Mouse (Mus musculus): Measurements from ENCODE around the gene Fam20b. TPM values are rescaled to one million over a fixed set of nuclear protein-coding genes. Genes with fewer than 3 reads are reported as not detected.

Gene Fam20b
- polyA plus RNA-seq, 1 experiment from 2014 or later: 36.6 TPM

- Histone ChIP-seq H3K9ac (replicated peaks; ENCODE audit: low read length) (no peak overlapping the region), H3K36me3 (ENCODE audit: insufficient read depth, low read length) (no peaks in the 10 kb centered on the region), H3K27ac (ENCODE audit: low read length) (no peak overlapping the region), H3K27me3 (ENCODE audit: insufficient read depth, low read length) (no peaks in the 10 kb centered on the region), H3K4me2 (replicated peaks; ENCODE audit: low read depth, low read length) (no peak overlapping the region), H3K4me3 (ENCODE audit: low read length) (no peak overlapping the region), H3K9me3 (ENCODE audit: low read length) (no peaks in the 10 kb centered on the region), H3K4me1 (ENCODE audit: insufficient read depth, low read length) (no peaks in the 10 kb centered on the region)
- no peak for ATAC-seq (ENCODE audit: low FRiP score, low TSS enrichment)
- 94% methylated on average over 5 of the region's 5 CpGs for WGBS
Observed at GRCm38 (mm10) chr1:156732996-156733395, 14.1 kb upstream of the Fam20b start.

GRCm38 (mm10) chr1:156730802-156731201 is 11.9 kb upstream of the Fam20b start:
- 71% methylated on average over 9 of the region's 9 CpGs for WGBS
- no peak overlapping the region for H3K27ac ChIP-seq (ENCODE audit: low read length)
- no peak for ATAC-seq (ENCODE audit: low FRiP score, low TSS enrichment)
- no peaks in the 10 kb centered on the region for H3K4me1 ChIP-seq (ENCODE audit: insufficient read depth, low read length)
- H3K9ac ChIP-seq (replicated peaks; ENCODE audit: low read length): no peak overlapping the region
- no peaks in the 10 kb centered on the region for H3K9me3 ChIP-seq (ENCODE audit: low read length)
- no peaks in the 10 kb centered on the region for H3K27me3 ChIP-seq (ENCODE audit: insufficient read depth, low read length)
- H3K4me3 ChIP-seq (ENCODE audit: low read length): no peak overlapping the region
- no peaks in the 10 kb centered on the region for H3K36me3 ChIP-seq (ENCODE audit: insufficient read depth, low read length)
- no peak overlapping the region for H3K4me2 ChIP-seq (replicated peaks; ENCODE audit: low read depth, low read length)

GRCm38 (mm10) chr1:156727234-156728108 is 8.6 kb upstream of the Fam20b start:
- Histone ChIP-seq H3K4me2 (replicated peaks; ENCODE audit: low read depth, low read length) (no peak overlapping the region), H3K9ac (replicated peaks; ENCODE audit: low read length) (no peak overlapping the region), H3K36me3 (ENCODE audit: insufficient read depth, low read length) (no peaks in the 10 kb centered on the region), H3K27ac (ENCODE audit: low read length) (no peak overlapping the region), H3K9me3 (ENCODE audit: low read length) (no peaks in the 10 kb centered on the region), H3K4me3 (ENCODE audit: low read length) (no peak overlapping the region), H3K4me1 (ENCODE audit: insufficient read depth, low read length) (no peaks in the 10 kb centered on the region), H3K27me3 (ENCODE audit: insufficient read depth, low read length) (no peaks in the 10 kb centered on the region)
- ATAC-seq (ENCODE audit: low FRiP score, low TSS enrichment): no peak
- WGBS: 71% methylated on average over 12 of the region's 14 CpGs

GRCm38 (mm10) chr1:156722089-156722488 is 3.2 kb upstream of the Fam20b start:
- Histone ChIP-seq H3K4me1 (ENCODE audit: insufficient read depth, low read length) (peaks cover 3% of the 10 kb centered on the region; the same call in 1 of the 2 replicates), H3K4me3 (ENCODE audit: low read length) (no peak overlapping the region), H3K9me3 (ENCODE audit: low read length) (no peaks in the 10 kb centered on the region), H3K9ac (replicated peaks; ENCODE audit: low read length) (no peak overlapping the region), H3K36me3 (ENCODE audit: insufficient read depth, low read length) (no peaks in the 10 kb centered on the region), H3K27ac (ENCODE audit: low read length) (no peak overlapping the region), H3K27me3 (ENCODE audit: insufficient read depth, low read length) (no peaks in the 10 kb centered on the region), H3K4me2 (replicated peaks; ENCODE audit: low read depth, low read length) (no peak overlapping the region)
- ATAC-seq (ENCODE audit: low FRiP score, low TSS enrichment): no peak
- WGBS: 55% methylated on average over 6 of the region's 6 CpGs

GRCm38 (mm10) chr1:156720046-156720445 is 1.2 kb upstream of the Fam20b start:
- Histone ChIP-seq H3K27ac (ENCODE audit: low read length) (no peak overlapping the region), H3K27me3 (ENCODE audit: insufficient read depth, low read length) (no peaks in the 10 kb centered on the region), H3K9me3 (ENCODE audit: low read length) (no peaks in the 10 kb centered on the region), H3K9ac (replicated peaks; ENCODE audit: low read length) (no peak overlapping the region), H3K4me3 (ENCODE audit: low read length) (no peak overlapping the region; the same call in 1 of the 2 replicates), H3K36me3 (ENCODE audit: insufficient read depth, low read length) (no peaks in the 10 kb centered on the region), H3K4me2 (replicated peaks; ENCODE audit: low read depth, low read length) (no peak overlapping the region; the same call in 1 of the 2 replicates), H3K4me1 (ENCODE audit: insufficient read depth, low read length) (peaks cover 15% of the 10 kb centered on the region; the same call in 1 of the 2 replicates)
- no peak for ATAC-seq (ENCODE audit: low FRiP score, low TSS enrichment)
- 70% methylated on average over 4 of the region's 4 CpGs for WGBS

GRCm38 (mm10) chr1:156718286-156718949 is 468 bp downstream of the Fam20b start:
- under 1% methylated on average over 55 of the region's 73 CpGs for WGBS
- Histone ChIP-seq H3K4me3 (ENCODE audit: low read length) (peak overlapping the region; percentile 97), H3K4me2 (replicated peaks; ENCODE audit: low read depth, low read length) (peak overlapping the region; percentile 62), H3K27me3 (ENCODE audit: insufficient read depth, low read length) (no peaks in the 10 kb centered on the region), H3K27ac (ENCODE audit: low read length) (peak overlapping the region; percentile 98), H3K36me3 (ENCODE audit: insufficient read depth, low read length) (0 out of 2 replicates have a peak, but pooled peaks cover 2% of the 10 kb centered on the region), H3K9me3 (ENCODE audit: low read length) (no peaks in the 10 kb centered on the region), H3K9ac (replicated peaks; ENCODE audit: low read length) (peak overlapping the region; percentile 93), H3K4me1 (ENCODE audit: insufficient read depth, low read length) (peaks cover 15% of the 10 kb centered on the region; the same call in 1 of the 2 replicates)
- peak; percentile 81 for ATAC-seq (ENCODE audit: low FRiP score, low TSS enrichment)

- H3K4me2 ChIP-seq (replicated peaks; ENCODE audit: low read depth, low read length): peak overlapping the region; percentile 62
- no peaks in the 10 kb centered on the region for H3K27me3 ChIP-seq (ENCODE audit: insufficient read depth, low read length)
- WGBS: 8% methylated on average over 13 of the region's 13 CpGs
- H3K4me1 ChIP-seq (ENCODE audit: insufficient read depth, low read length): peaks cover 15% of the 10 kb centered on the region; the same call in 1 of the 2 replicates
- peak overlapping the region; percentile 98 for H3K27ac ChIP-seq (ENCODE audit: low read length)
- no peak for ATAC-seq (ENCODE audit: low FRiP score, low TSS enrichment)
- peak overlapping the region; percentile 93 for H3K9ac ChIP-seq (replicated peaks; ENCODE audit: low read length)
- peak overlapping the region; percentile 97 for H3K4me3 ChIP-seq (ENCODE audit: low read length)
- 0 out of 2 replicates have a peak, but pooled peaks cover 2% of the 10 kb centered on the region for H3K36me3 ChIP-seq (ENCODE audit: insufficient read depth, low read length)
- H3K9me3 ChIP-seq (ENCODE audit: low read length): no peaks in the 10 kb centered on the region
Observed at GRCm38 (mm10) chr1:156717751-156718285, 1.1 kb downstream of the Fam20b start.

GRCm38 (mm10) chr1:156716681-156717080 is 2.2 kb downstream of the Fam20b start:
- peaks cover 15% of the 10 kb centered on the region; the same call in 1 of the 2 replicates for H3K4me1 ChIP-seq (ENCODE audit: insufficient read depth, low read length)
- H3K9ac ChIP-seq (replicated peaks; ENCODE audit: low read length): no peak overlapping the region
- WGBS: 78% methylated on average over 6 of the region's 6 CpGs
- H3K27ac ChIP-seq (ENCODE audit: low read length): no peak overlapping the region
- no peaks in the 10 kb centered on the region for H3K27me3 ChIP-seq (ENCODE audit: insufficient read depth, low read length)
- no peak overlapping the region for H3K4me3 ChIP-seq (ENCODE audit: low read length)
- ATAC-seq (ENCODE audit: low FRiP score, low TSS enrichment): no peak
- H3K36me3 ChIP-seq (ENCODE audit: insufficient read depth, low read length): 0 out of 2 replicates have a peak, but pooled peaks cover 2% of the 10 kb centered on the region
- no peaks in the 10 kb centered on the region for H3K9me3 ChIP-seq (ENCODE audit: low read length)
- H3K4me2 ChIP-seq (replicated peaks; ENCODE audit: low read depth, low read length): no peak overlapping the region

GRCm38 (mm10) chr1:156710472-156711098 is 8.3 kb downstream of the Fam20b start:
- no peak overlapping the region for H3K9ac ChIP-seq (replicated peaks; ENCODE audit: low read length)
- H3K27me3 ChIP-seq (ENCODE audit: insufficient read depth, low read length): no peaks in the 10 kb centered on the region
- 0 out of 2 replicates have a peak, but pooled peaks cover 2% of the 10 kb centered on the region for H3K36me3 ChIP-seq (ENCODE audit: insufficient read depth, low read length)
- H3K4me1 ChIP-seq (ENCODE audit: insufficient read depth, low read length): peaks cover 10% of the 10 kb centered on the region
- no peak overlapping the region for H3K4me2 ChIP-seq (replicated peaks; ENCODE audit: low read depth, low read length)
- H3K27ac ChIP-seq (ENCODE audit: low read length): 0 out of 2 replicates have a peak overlapping the region, but pooled peaks have one; percentile 31
- peak; percentile 49; the same call in 1 of the 2 replicates for ATAC-seq (ENCODE audit: low FRiP score, low TSS enrichment)
- H3K4me3 ChIP-seq (ENCODE audit: low read length): no peak overlapping the region
- H3K9me3 ChIP-seq (ENCODE audit: low read length): no peaks in the 10 kb centered on the region
- WGBS: 44% methylated on average over 10 of the region's 10 CpGs

Data from kidney, embryonic 16.5 days (tissue).